Mouse (Mus musculus) intestine, embryonic 15.5 days (tissue): Measurements from ENCODE around the gene Dvl3. TPM values are rescaled to one million over a fixed set of nuclear protein-coding genes. Genes with fewer than 3 reads are reported as not detected.
A peak's percentile ranks its signal among the peaks of the same experiment; 100 is the strongest.
"Not testable (repeated sequence)": the region's sequence is repeated elsewhere in the genome, so short reads cannot be mapped to it uniquely, and the experiment has no call there.

Experiments
- ATAC-seq: fragments of 200-750 bp; cut with Nextera tagmentation; 2 replicates; pipeline ENCODE4 v1.8.0; 2017; ENCODE audit warnings: moderate TSS enrichment, moderate library complexity
- H3K27ac ChIP-seq: fragments of 300-500 bp; sonication (generic); 2 replicates; pipeline ENCODE4 v1.5.1; 2015; ENCODE audit warnings: mild to moderate bottlenecking, inconsistent platforms
- H3K27me3 ChIP-seq: fragments of 300-500 bp; sonication (generic); replicated peaks from 2 replicates; pipeline ENCODE4 v1.6.1; 2015; ENCODE audit warnings: inconsistent platforms
- H3K36me3 ChIP-seq: fragments of 300-500 bp; sonication (generic); 2 replicates; pipeline ENCODE4 v1.6.1; 2015; ENCODE audit warnings: inconsistent platforms
- H3K4me1 ChIP-seq: fragments of 300-500 bp; sonication (generic); replicated peaks from 2 replicates; pipeline ENCODE4 v1.6.1; 2015; ENCODE audit warnings: inconsistent platforms
- H3K4me2 ChIP-seq: fragments of 300-500 bp; sonication (generic); replicated peaks from 2 replicates; pipeline ENCODE4 v1.6.1; 2015; ENCODE audit warnings: mild to moderate bottlenecking, inconsistent platforms
- H3K4me3 ChIP-seq: fragments of 300-500 bp; sonication (generic); replicated peaks from 2 replicates; pipeline ENCODE4 v1.5.1; 2015; ENCODE audit warnings: inconsistent platforms
- H3K9ac ChIP-seq: fragments of 300-500 bp; sonication (generic); 2 replicates; pipeline ENCODE4 v1.6.1; 2015; ENCODE audit warnings: inconsistent platforms
- H3K9me3 ChIP-seq: fragments of 300-500 bp; sonication (generic); 2 replicates; pipeline ENCODE4 v1.6.1; 2016; ENCODE audit warnings: inconsistent platforms
- WGBS: fragments of 180-500 bp; shearing (Covaris S2); methylation state at CpG from one replicate; pipeline ENCODE4 v1.1.7; 2015; 5-methylcytosine and 5-hydroxymethylcytosine counted together
- polyA plus RNA-seq: library from polyadenylated mRNA; unstranded; fragments of >200 nt; fragmentation: Nextera tagmentation; extraction: Ambion mirVana; gene quantifications from 2 replicates; pipeline ENCODE4 v1.2.1, GENCODE M21; 2015

The Dvl3 gene
- polyA plus RNA-seq, 1 experiment from 2014 or later, result 18.1 TPM

DNA sequence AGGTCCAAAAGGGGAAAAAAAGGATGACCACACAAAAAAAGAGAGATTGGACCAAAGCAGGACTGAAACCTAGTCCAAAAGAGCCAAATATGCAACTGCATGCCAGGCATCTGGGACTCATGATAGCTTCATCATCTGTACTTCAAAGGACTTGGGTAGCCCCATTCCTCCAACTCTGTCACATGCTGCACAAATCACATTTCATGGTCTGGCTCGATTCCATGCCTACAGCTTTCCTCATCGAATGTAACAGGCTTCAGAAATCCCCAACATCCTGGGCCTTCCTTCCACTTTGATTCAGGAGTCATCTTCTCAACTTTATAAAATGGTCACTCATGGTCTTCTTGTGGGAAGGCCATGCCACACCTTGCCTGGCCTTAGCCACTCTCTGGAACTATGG lies 35.0 kb upstream of the Dvl3 start:
- Histone ChIP-seq H3K4me3 (no peak overlapping the region), H3K4me2 (no peak overlapping the region), H3K9ac (no peak overlapping the region), H3K36me3 (no peaks in the 10 kb centered on the region), H3K4me1 (no peaks in the 10 kb centered on the region; the same call in 1 of the 2 replicates), H3K27ac (no peak overlapping the region), H3K9me3 (no peaks in the 10 kb centered on the region), H3K27me3 (no peaks in the 10 kb centered on the region; the same call in 1 of the 2 replicates)
- no peak for ATAC-seq
- 81% methylated on average over 2 of the region's 2 CpGs for WGBS

DNA sequence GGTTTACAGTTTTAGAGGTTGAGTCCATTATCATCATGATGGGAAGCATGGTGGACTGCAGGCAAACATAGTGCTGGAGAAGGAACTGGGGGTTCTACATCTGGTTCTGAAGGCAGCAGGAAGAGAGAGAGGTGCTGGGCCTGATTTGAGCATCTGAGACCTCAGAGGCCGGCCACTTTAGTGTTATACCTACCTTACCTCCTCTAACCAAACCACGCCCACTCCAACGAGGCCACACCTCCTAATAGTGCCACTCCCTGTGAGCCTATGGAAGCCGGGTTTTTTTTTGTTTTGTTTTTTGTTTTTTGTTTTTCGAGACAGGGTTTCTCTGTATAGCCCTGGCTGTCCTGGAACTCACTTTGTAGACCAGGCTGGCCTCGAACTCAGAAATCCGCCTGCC lies 33.1 kb upstream of the Dvl3 start:
- H3K27ac ChIP-seq, ATAC-seq, H3K9me3 ChIP-seq, H3K36me3 ChIP-seq, H3K27me3 ChIP-seq, H3K4me3 ChIP-seq, H3K9ac ChIP-seq, H3K4me2 ChIP-seq, H3K4me1 ChIP-seq: not testable (repeated sequence)
- WGBS, result 90% methylated on average over 7 of the region's 7 CpGs

DNA sequence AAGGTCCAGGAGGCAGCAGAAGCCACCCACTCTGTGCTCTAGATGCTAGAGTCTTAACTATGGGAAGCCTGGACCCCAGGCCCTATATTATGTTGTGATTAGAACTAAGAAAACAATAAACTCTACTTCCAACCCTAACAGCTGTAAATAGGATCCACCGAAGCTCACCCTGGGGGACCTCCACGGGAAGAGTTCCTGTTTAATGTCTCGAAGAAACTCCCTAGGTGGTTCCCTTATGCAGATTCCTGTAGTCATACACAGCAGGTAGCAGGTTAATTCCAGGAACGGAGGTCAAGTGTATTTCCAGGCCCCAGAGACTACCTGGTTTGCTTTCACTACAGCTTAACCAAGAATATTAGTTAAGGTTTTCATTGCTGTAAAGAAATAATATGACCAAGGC lies 31.7 kb upstream of the Dvl3 start:
- Histone ChIP-seq H3K4me3 (no peak overlapping the region), H3K9ac (no peak overlapping the region), H3K4me2 (no peak overlapping the region), H3K27me3 (no peaks in the 10 kb centered on the region; the same call in 1 of the 2 replicates), H3K4me1 (no peaks in the 10 kb centered on the region), H3K27ac (no peak overlapping the region), H3K36me3 (no peaks in the 10 kb centered on the region), H3K9me3 (no peaks in the 10 kb centered on the region)
- ATAC-seq, result no peak
- 58% methylated on average over 4 of the region's 4 CpGs for WGBS

DNA sequence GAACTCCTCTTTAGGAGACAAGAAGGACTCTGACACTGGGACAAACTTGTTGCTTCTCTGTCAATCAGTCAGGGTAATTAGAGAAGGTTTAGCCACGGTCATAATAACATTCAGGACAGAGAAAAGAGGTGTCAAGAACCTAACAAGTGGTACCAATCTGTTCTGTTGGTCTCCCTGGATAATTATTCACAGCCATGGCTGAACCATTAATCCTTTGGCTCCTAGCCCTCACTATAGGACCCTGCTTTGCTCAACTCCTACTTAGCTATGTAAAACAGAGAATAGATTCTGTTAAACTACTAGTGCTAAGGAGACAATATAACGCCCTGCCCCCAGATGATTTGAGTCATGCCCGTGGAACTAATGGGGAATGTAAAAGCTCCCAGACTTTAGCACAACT lies 30.7 kb upstream of the Dvl3 start:
- ATAC-seq, result no peak
- WGBS, result 67% methylated on average over 3 of the region's 3 CpGs
- H3K4me2 ChIP-seq, result no peak overlapping the region
- no peaks in the 10 kb centered on the region for H3K9me3 ChIP-seq
- H3K4me3 ChIP-seq, result no peak overlapping the region
- H3K27me3 ChIP-seq, result no peaks in the 10 kb centered on the region; the same call in 1 of the 2 replicates
- H3K4me1 ChIP-seq, result no peaks in the 10 kb centered on the region
- no peaks in the 10 kb centered on the region for H3K36me3 ChIP-seq
- H3K9ac ChIP-seq, result no peak overlapping the region
- no peak overlapping the region for H3K27ac ChIP-seq

DNA sequence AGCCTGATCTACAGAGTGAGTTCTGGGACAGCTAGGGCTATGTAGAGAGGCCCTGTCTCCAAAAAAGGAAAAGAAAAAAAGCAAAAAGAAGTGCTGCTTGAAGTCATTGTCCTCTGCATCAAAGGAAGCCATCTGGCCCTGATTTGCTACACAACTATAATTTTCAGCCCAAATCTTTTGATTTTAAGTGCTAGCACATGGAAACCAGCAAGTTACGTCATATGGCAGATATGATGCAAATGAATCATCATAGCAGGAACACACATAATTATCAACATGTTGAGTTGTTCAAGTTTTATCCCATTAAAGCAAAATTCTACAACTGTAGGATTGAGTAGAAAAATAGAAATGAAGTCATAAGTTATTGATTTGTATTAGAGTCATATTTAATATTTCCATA lies 28.6 kb upstream of the Dvl3 start:
- Histone ChIP-seq H3K27ac (no peak overlapping the region), H3K36me3 (no peaks in the 10 kb centered on the region), H3K27me3 (no peaks in the 10 kb centered on the region; the same call in 1 of the 2 replicates), H3K4me3 (no peak overlapping the region), H3K4me1 (no peaks in the 10 kb centered on the region), H3K9me3 (no peaks in the 10 kb centered on the region), H3K4me2 (no peak overlapping the region), H3K9ac (no peak overlapping the region)
- ATAC-seq, result no peak
- 87% methylated on average over 1 of the region's 1 CpGs for WGBS

DNA sequence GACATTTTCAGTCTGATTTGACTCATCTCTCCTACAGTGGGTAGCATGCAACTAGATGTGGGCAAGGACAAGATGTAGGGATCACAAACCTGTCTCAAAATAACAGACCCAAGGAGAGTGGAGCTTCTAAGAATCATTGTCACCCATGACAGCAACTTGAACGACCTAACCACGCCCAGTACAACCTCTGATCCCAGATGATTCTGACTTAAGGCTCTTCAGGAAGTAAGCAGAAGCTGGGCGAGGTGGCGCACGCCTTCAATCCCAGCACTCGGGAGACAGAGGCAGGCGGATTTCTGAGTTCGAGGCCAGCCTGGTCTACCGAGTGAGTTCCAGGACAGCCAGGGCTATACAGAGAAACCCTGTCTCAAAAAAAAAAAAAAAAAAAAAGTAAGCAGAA lies 28.0 kb upstream of the Dvl3 start:
- ATAC-seq, H3K4me3 ChIP-seq, H3K27ac ChIP-seq, H3K36me3 ChIP-seq, H3K27me3 ChIP-seq, H3K4me2 ChIP-seq, H3K9me3 ChIP-seq, H3K4me1 ChIP-seq, H3K9ac ChIP-seq: not testable (repeated sequence)
- WGBS, result 84% methylated on average over 9 of the region's 9 CpGs

DNA sequence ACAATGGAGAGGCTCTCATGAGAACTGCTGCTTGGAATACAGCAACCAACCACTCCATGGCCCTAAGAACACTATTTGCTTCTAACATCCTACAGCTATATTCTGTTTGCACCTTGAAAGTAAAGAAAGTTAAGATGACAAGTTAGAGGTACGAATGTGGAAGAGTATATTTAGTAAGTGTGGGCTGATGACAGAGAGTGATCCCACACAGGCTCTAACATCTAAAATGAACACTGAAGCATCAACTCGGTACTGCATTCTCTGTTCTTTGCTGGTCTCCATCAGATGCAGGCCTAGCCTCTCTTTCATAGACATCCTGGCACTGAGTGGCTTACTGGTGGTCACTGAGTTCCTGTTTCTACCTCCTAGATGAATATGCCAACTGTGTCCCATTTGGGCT lies 27.5 kb upstream of the Dvl3 start:
- no peak overlapping the region for H3K9ac ChIP-seq
- no peak overlapping the region for H3K27ac ChIP-seq
- no peaks in the 10 kb centered on the region for H3K9me3 ChIP-seq
- no peak for ATAC-seq
- WGBS, result 81% methylated on average over 2 of the region's 2 CpGs
- no peak overlapping the region for H3K4me3 ChIP-seq
- H3K36me3 ChIP-seq, result no peaks in the 10 kb centered on the region
- no peaks in the 10 kb centered on the region; the same call in 1 of the 2 replicates for H3K27me3 ChIP-seq
- H3K4me1 ChIP-seq, result no peaks in the 10 kb centered on the region
- no peak overlapping the region for H3K4me2 ChIP-seq

DNA sequence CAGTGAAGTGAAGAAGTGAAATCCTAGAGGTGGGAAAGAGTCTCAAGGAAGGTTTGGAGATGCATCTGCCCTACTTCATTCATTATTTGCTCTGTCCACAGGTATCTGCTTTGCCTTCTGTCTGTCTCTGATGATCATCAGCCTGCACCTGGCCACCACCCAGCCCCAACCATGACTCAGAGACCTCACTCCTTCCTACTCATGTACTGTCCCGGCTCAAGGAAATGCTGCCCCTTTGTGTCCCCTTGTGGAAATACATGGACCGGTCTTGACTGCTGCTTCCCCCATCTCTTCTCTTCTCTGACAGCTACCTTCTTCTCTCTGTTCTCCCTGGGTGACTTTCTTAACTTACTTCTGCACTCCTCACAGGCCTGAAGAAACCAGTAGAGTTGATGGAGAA lies 26.2 kb upstream of the Dvl3 start:
- Histone ChIP-seq H3K27me3 (no peaks in the 10 kb centered on the region), H3K4me1 (no peaks in the 10 kb centered on the region), H3K4me2 (no peak overlapping the region), H3K9ac (no peak overlapping the region), H3K4me3 (no peak overlapping the region), H3K9me3 (no peaks in the 10 kb centered on the region), H3K27ac (no peak overlapping the region), H3K36me3 (no peaks in the 10 kb centered on the region)
- WGBS, result 45% methylated on average over 2 of the region's 2 CpGs
- ATAC-seq, result peak; percentile 62

DNA sequence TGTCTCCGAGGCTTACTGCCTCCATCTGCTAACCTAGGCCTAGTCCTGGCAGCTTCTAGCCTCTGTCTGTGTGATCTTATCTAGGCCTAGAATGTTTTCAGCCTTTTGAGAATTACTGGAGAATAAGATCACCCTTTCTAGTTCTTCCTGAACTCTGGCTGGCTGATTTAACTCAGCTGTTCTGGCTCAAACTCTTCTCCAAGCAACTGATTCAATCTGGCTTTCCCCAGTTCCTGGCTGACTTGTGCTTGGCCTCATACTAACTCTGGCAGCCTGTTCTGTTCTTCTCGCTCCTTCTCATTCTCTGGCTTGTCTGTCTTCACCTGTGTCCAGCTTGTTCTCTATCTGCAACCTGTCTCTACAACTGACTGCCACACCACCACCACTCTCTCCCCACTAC lies 25.5 kb upstream of the Dvl3 start:
- H3K36me3 ChIP-seq, result no peaks in the 10 kb centered on the region
- no peak overlapping the region for H3K4me2 ChIP-seq
- no peak overlapping the region for H3K4me3 ChIP-seq
- H3K9ac ChIP-seq, result no peak overlapping the region
- ATAC-seq, result no peak
- no peaks in the 10 kb centered on the region for H3K9me3 ChIP-seq
- 77% methylated on average over 2 of the region's 2 CpGs for WGBS
- H3K27me3 ChIP-seq, result no peaks in the 10 kb centered on the region
- H3K4me1 ChIP-seq, result no peaks in the 10 kb centered on the region
- no peak overlapping the region for H3K27ac ChIP-seq

DNA sequence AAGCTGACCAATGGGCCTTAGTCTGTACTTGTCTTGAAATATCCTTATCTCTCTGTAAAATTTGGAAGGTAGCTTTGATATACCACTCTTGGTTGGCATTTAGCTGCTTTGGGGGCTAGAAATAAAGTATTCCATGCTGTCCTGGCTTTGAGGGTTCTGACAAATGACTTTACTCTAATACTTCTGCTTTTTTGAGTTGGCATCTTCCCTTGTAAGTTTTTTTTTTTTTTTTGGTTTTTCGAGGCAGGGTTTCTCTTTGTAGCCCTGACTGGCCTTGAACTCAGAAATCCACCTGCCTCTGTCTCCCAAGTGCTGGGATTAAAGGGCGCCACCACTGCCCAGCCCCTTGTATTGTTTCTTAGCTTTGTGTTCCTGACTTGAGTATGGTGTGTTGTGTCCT lies 23.3 kb upstream of the Dvl3 start:
- no peaks in the 10 kb centered on the region for H3K27me3 ChIP-seq
- peaks cover 8% of the 10 kb centered on the region; the same call in 1 of the 2 replicates for H3K4me1 ChIP-seq
- H3K27ac ChIP-seq, result no peak overlapping the region
- no peaks in the 10 kb centered on the region for H3K36me3 ChIP-seq
- no peak overlapping the region for H3K4me3 ChIP-seq
- WGBS, result 85% methylated on average over 2 of the region's 2 CpGs
- no peaks in the 10 kb centered on the region for H3K9me3 ChIP-seq
- ATAC-seq, result no peak
- no peak overlapping the region for H3K9ac ChIP-seq
- no peak overlapping the region for H3K4me2 ChIP-seq

DNA sequence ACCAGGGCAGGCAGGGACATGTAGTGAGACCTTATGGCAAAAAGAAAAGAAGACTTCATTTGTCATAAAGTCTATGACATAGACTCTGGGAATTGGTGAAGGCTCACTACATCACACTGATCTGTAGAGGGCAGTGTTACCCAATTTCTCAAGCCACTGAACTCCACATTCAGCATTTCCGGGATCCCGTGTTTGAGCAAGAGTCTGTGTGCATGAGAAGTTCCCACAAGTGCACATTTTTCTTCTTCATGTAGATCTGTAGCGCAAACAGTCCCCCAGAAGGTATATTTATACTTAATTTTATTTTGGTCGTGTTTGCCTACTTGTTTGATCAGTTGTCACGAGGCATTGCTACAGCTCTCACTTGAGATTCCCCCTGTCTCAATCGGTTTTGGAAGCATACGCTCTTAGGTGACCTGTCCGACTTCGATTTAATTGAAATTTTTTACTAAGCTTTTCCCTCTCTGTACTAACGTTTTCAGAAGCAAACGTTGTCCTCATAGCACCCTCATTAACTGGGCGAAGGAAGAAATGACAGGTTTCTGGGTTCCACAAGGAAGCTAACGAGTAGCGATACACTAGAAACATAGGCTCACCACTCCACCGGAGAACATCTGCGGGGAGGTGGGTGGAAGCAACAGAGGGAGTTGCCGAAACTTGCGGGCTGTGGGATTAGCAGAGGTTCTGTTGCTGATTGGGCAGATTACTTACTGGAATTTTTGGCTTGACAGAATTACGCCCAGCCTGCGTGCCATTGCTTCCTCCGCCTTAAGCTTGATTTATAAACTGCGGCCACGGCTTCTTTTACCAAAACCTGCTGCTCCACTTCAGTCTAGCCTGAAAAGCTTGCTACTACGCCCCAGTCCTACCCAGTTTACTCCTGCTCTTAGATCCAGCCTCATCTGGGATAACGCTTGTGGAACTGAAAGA lies 19.8 kb upstream of the Dvl3 start:
- Histone ChIP-seq H3K36me3 (peaks cover 9% of the 10 kb centered on the region), H3K4me1 (peaks cover 12% of the 10 kb centered on the region; the same call in 1 of the 2 replicates), H3K4me2 (peak overlapping the region; percentile 68), H3K9me3 (no peaks in the 10 kb centered on the region), H3K27me3 (no peaks in the 10 kb centered on the region), H3K4me3 (peak overlapping the region; percentile 30), H3K9ac (peak overlapping the region; percentile 34; the same call in 1 of the 2 replicates), H3K27ac (no peak overlapping the region)
- 29% methylated on average over 25 of the region's 25 CpGs for WGBS
- peak; percentile 34; the same call in 1 of the 2 replicates for ATAC-seq

DNA sequence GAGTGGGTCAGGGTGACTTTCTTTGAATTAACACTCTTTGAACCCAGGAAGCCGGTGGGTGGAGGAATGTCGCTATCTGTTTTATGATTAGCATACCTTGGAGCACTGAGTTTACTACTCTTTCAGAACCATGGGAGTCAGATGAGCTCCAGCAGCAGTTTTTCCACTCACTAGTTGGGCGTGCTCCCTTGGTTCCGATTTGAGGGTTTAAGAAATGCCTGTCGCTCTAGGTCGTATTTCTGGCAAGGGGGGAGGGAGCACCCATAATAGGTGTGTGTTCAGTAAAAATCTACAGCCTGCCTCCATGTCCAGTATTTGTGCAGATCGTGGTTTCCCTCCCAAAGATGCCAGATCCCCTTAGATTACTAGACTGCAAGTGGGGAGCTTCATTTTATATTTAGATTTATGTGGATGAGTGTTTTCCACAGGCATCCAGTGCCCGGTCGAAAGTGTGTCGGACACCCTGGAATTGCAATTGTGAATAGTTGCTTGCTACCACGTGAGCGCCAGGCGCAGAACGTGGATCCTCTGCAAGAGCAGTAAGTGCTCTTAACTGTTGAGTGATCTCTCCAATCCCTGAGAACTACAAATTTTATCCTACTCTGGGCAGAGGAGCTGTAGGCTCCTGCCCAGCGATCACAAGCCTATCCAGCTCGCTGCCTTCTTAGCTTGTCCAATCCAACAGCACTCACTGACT lies 18.7 kb upstream of the Dvl3 start:
- Histone ChIP-seq H3K36me3 (peaks cover 20% of the 10 kb centered on the region), H3K4me1 (peaks cover 12% of the 10 kb centered on the region; the same call in 1 of the 2 replicates), H3K4me2 (peak overlapping the region; percentile 76), H3K27me3 (no peaks in the 10 kb centered on the region), H3K9me3 (no peaks in the 10 kb centered on the region), H3K9ac (peak overlapping the region; percentile 90; the same call in 1 of the 2 replicates), H3K27ac (peak overlapping the region; percentile 69), H3K4me3 (peak overlapping the region; percentile 94)
- 8% methylated on average over 16 of the region's 16 CpGs for WGBS
- ATAC-seq, result peak; percentile 1
